Mouse (Mus musculus) yolk sac, embryonic 10.5 days (tissue): Measurements from ENCODE around the gene Vps53.

ENCODE experiments used
- DNase-seq: peaks from one replicate; pipeline ENCODE4 v3.0.0-alpha.2; 2017; ENCODE audit warnings: low spot score

Gene Vps53

DNA sequence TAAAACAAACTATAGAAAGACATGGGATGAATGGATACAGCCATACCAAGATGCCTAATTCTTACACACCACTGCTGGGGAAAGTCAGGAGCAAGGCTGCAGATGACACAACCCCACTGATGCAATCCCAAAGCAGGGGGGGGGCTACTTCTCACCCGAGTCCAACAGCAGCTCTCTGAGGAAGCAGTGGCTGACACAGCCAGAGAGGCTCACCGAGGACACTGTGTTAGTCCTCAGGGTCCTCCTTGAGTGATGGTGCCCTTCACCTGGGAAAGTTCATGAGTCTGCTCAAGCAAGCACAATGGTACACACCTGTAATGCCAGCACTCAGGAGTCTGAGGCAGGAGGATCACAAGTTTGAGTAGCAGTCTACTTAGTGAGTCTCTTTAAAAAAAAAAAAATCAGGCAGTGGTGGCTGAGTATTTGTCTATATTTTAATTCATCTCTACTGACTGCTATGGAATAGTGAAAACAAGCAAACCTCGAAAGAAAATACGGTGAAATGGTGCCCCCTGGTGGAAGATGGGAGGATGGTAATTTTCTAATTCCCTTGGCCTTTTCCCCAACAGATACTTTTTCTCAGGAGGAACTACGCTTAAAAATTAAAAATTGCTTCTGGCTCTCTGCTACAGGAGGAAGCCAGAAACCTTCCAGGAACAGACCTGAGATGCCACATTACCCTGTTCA is 12.2 kb downstream of the Vps53 start:
- peak; percentile 53 for DNase-seq

- no peak for DNase-seq
Observed at GRCm38 (mm10) chr11:76166657-76167056, 12.8 kb downstream of the Vps53 start.

DNA sequence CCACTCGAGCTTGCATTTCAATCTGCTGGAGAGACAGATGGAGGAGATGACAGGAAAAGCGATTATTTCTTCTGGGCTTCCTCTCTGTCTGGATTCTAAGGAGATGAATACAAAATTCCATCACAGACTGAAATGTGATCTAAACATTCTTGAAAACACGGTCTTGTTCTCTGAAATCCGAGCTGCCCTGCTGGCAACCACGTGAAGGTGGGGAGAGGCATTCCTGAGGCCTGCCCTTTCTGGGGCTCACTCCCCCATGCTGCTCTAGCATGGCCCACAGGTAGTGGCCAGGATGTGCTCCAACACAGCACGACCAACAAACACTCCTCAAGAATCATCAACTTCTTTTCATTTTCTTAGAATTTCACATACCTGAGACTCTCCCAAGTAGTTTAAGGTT is 19.2 kb downstream of the Vps53 start:
- no peak for DNase-seq

DNA sequence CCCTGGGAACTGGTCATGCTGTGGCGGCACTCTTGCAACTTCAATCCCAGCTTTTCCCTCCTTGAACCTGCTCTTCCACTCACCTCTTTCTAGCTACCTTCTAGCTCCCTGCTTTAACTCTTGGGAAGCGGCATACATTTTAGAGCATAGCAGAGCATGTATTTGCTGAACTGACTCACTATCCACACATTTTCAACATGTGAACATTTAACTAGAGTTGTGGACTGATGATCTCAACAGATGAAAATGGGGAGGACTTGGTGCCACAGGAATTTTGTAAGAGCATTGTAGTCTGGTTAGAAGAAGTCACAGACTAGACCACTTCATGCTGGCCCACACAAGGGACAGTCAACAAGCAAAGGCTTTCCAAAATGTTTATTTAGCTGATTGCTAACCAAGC is 21.1 kb downstream of the Vps53 start:
- DNase-seq: no peak

DNA sequence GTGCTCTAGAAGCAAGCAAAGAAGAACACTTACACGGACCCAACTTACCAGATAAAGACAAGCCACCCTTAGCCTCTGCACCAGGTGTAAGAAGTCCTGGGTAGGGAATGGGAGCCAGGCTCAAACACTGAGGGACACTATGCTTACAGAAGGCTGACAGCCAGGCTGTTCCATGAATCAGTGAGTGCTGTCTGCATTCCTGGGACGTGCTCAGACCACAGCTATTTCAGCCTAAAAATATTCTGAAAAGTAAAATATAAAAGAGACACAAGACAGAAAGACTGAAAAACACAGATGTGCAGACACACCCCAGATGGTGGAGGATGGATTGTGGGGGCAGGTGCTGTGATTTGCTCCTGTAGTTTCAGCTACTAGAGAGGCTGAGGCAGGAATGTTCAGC is 24.6 kb downstream of the Vps53 start:
- no peak for DNase-seq

- DNase-seq: no peak
Observed at GRCm38 (mm10) chr11:76154200-76154599, 25.2 kb downstream of the Vps53 start.

DNA sequence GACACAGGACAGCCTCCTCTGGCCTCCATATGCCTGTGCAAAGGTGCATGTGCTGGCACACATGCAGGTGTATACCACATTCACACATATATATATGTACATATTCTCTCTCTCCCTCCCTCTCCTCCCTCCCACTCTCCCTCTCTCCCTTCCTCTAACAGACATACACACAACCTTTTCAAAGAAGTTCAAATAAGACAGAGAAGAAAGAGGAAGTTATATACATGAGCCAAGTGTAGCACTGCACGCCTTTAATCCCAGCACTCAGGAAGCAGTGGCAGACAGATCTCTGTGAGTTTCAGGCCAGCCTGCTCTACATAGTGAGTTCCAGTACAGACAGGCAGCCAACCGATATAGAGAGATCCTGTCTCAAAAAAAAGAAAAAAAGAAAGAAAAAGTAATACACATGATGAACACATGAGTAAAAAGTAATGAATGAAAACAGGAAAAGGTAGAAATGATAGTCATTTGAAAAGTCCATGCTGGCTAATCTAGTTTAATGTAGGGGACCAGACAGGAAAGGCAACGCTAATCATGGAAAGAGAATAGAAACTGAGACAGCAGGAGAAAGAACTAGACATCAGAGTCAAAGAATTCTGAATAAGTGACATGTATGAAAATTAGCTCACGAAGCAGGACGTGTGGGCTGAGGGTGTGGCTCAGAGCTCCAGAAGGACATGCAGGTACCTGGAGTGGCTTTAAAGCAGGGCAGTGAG is 26.1 kb downstream of the Vps53 start:
- DNase-seq: no peak

GRCm38 (mm10) chr11:76150980-76151379 is 28.5 kb downstream of the Vps53 start:
- no peak for DNase-seq

- DNase-seq: no peak
Observed at GRCm38 (mm10) chr11:76148055-76149008, 31.1 kb downstream of the Vps53 start.

GRCm38 (mm10) chr11:76146187-76147010 is 33.0 kb downstream of the Vps53 start:
- DNase-seq: peak; percentile 19

DNA sequence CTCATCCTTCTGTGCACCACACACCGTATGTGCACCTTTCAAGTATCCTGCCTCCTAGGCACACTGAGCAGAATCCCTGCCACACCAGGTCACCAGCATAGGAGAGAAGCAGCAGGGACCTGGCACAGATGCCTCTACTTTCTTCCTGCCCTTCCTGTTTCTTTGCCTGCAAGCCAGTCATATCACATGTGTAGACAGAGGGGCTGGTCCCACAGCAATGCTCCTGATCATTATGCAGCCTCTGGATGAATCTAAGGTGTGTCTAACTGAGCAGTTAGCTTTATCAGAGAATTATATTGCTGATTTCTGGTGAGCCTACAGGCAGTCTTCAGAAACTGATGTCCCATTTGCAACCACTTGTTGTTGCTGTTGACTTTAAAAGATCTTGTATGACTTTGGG is 34.3 kb downstream of the Vps53 start:
- DNase-seq: no peak

DNA sequence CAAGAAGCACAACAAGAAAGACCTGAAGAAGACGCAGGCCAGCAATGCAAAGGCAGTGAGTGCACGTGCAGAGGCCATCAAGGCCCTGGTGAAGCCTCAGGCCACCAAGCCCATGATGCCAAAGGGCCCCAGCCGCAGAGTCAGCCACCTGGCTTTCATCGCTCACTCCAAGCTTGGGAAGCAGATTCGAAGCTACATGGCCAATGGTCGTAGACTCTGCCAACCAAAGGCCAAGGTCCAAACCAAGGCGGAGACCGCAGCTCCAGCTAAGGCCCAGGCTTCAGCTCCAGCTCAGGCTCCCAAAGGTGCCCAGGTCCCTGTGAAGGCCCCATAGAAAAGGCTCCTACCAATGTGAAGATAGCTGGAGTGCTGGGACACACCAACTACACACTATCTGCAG is 35.1 kb downstream of the Vps53 start:
- DNase-seq: no peak

DNA sequence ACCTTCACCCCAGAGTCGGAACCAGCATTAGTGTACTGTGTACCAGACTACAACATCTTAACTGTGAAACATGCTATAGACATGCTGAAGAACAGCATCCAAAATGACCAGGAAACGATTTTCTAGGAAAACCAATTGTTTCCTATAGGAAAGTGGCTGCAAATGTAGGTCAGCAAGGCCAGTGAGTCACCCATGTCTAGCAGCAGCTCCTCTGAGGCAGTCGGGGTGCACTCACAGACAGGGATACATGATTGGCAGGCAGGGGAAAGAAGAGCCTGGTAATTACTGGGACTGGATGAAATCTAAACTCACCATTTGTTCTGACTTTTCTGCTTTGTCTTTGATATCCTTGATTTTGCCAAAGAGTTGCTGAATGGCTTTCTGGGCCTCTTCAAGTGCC is 41.5 kb downstream of the Vps53 start:
- DNase-seq: no peak

- no peak for DNase-seq
Observed at GRCm38 (mm10) chr11:76135641-76136437, 43.6 kb downstream of the Vps53 start.

- no peak for DNase-seq
Observed at GRCm38 (mm10) chr11:76130859-76131258, 48.6 kb downstream of the Vps53 start.

DNA sequence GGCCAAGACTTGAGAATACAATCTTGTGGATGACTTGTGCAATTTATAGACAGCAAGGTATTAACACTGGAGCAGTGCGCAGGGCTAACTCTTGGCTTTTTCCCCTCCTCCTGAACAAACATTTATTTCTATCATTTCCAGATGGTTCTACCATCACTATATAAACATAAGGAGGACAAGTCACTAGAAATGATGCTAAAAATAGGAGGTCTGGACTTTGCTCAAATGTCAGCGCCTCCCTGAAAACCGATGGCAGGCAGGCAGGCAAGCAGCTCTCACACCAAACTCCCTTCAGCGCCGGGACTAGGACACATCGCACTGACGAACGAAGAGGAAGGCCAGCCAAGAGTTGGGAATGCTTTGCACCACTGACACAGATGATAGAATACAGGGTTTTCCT is 54.1 kb downstream of the Vps53 start:
- DNase-seq: peak; percentile 67

DNA sequence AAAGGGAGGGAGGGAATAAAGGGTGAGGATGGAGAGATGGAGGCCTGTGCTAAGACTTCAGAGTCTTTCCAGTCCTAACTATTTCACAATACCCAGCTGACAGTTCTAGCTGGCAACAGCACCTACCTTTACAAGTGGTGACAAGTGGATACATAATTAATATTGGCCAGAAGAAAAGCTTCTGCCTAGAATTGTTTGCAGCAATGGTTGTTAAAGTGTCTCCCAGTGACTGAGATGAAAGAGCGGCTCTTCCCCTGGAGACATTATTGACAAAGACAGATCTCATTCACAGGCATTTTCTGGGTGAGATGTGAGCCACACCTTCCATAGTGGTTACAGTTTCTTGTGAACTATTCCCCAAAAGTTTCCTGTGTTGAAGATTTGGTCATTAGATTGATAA is 55.9 kb downstream of the Vps53 start:
- DNase-seq: no peak

- DNase-seq: no peak
Observed at GRCm38 (mm10) chr11:76122571-76122970, 56.9 kb downstream of the Vps53 start.

DNA sequence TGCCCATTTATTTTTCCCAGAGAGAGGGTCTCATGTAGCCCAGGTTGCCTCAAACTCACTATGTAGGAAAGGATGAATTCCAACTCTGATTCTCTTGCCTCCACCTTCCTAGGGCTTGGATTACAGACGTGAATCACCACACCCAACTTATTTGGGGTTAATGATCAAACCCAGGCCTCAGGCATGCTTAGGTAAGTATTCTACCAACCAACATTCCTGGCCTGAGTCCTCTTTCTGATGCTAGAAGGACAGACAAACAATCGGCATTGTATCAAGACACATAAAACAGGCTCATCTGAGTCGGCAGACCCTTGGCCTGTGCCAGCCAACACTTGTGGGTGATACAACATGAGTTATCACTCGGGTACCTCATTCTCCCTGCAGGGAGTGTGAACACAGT is 58.4 kb downstream of the Vps53 start:
- peak; percentile 30 for DNase-seq

DNA sequence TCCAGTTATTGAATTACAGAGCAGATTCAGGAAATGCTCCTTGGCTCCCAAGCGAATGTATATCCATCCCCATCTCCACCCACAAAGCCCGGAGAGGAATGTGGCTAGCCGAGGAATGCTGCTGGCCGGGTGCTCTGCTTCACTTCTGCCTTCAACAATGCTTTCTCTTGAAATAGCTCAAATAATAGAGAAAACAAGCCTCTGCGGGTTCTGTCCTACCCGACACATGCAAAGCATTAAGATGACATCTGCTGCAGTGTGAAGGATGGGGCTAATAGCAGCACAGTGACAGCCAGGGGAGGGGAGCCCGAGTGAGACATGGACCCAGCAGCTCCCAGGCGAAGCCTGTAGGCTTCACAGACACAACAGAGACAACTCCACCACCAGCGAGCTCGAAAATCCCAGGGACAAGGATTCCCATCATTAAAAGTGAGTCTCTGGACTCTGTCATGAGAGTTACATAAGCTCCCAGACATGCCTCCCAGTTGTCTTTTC is 59.0 kb downstream of the Vps53 start:
- peak; percentile 22 for DNase-seq

DNA sequence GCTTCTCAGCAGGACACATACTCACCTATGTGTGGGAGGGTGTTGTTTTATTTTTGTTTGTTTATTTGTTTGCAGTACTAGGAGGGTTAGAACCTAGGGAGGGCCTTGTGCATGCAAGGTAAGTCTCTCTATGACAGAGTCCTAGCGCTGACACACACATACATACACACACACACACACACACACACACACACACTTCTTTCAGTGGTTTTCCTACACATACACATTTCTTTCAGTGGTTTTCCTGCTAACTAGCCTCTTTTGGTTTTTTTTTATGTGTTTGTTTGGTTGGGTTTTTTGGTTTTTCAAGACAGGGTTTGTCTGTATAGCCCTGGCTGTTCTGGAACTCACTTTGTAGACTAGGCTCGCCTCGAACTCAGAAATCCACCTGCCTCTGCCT is 69.0 kb downstream of the Vps53 start:
- DNase-seq: no peak
